Mouse (Mus musculus) ovary, adult 18-20 months (tissue): ENCODE measurements at regions not wholly inside any gene's neighbourhood (a gene's known extent, or its start where the extent isn't known, plus 50 kb on each side); places are given as distances from the start of the nearest gene placed in this dataset.

Experiments
- DNase-seq: peaks from one replicate; pipeline ENCODE4 v3.0.0; 2022; ENCODE audit warnings: low spot score, mixed read lengths

- DNase-seq = peak; percentile 57
Measured at GRCm38 (mm10) chr17:47064592-47065306, 54.4 kb upstream of the Ubr2 start.

- no peak for DNase-seq
Measured at GRCm38 (mm10) chr17:47064006-47064405, 53.6 kb upstream of the Ubr2 start.

- DNase-seq = no peak
Measured at GRCm38 (mm10) chr17:47061031-47061620, 50.8 kb upstream of the Ubr2 start.
